Mouse (Mus musculus): ENCODE data around the gene Fbxl7. TPM values are rescaled to one million over a fixed set of nuclear protein-coding genes. Genes with fewer than 3 reads are reported as not detected.

The Fbxl7 gene
- total RNA-seq (2021) = 1 to 10 TPM; 6.6 to 6.7 TPM

DNA sequence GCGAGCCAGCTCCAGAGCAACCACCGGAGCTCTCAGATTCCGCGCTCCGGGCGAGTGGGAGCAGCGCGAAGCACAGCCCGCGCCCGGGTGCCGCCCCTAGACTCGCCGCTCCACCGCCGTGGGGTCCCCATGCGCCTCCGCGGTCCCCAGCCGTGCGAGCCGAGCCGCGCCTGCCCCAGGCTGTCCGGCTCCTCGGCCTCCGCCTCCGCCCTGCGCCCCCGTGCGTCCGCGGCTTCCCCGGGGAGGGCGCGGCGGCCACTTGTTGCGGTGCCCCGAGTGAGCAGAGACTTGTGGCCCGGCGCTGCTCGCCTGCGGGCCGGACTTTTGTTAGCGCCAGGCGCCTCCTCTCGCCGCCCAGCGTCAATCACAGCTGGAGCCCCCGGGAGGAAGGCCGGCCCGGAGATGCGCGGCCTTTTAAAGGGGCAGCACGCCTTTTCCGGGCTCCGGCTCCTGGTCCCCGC lies at the start of gene Fbxl7:
TSS of gene Fbxl7 (minus strand) at position 330 of the 461 bp plus-strand sequence.
- DNase-seq = peak; percentile 78
- intact Hi-C loops (cut with DNase I) = loop anchor here (10.0 kb wide), 1 partner anchor 250 kb away; no protein-coding TSS in a partner anchor

- no peak for DNase-seq
- intact Hi-C loops (cut with DNase I) = no loop called here
Observed at GRCm38 (mm10) chr15:26922026-26922425, 26.6 kb upstream of the Fbxl7 start.

DNA sequence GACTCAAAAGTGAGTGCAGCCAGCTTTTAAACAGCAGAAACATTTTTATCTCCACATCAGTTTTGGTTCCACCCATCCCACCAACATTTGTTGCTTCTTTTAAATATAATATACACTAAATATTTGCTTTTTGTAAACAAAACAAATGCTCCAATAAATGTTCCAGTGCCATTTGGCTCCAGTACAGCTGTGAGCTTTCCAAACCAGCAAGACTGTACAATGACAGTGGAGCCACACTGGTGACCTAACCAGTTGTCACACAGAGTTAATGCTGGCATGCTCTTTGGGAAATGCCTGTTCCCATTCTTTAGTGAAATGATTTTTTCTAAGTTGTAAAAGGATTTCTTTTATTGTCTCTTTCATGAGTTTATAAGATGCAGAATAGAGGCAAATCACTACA lies 18.0 kb upstream of the Fbxl7 start:
- no peak for DNase-seq
- intact Hi-C loops (cut with DNase I) = no loop called here

DNA sequence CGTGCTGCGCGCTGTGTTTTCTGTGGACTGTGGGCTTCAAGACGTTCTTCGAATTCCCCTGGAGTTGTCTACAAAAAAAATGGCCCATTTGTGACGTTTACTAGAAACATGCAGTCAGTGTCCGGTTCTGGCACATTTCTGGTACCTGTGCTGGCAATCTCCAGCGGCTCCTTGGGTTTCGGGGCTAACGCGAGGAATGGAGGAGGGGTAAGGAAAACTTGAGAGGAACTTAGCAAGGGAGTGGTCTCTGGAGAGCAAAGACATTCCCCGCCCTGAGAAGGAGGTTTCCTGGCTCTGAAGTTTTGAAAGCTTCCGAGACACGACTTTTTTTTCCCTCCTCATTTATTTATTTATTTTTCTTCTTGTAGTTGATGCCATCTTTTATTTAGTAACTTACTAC lies 381 bp upstream of the Fbxl7 start:
- no peak for DNase-seq
- intact Hi-C loops (cut with DNase I) = loop anchor here (10.0 kb wide), 1 partner anchor 251 kb away; no protein-coding TSS in a partner anchor

DNA sequence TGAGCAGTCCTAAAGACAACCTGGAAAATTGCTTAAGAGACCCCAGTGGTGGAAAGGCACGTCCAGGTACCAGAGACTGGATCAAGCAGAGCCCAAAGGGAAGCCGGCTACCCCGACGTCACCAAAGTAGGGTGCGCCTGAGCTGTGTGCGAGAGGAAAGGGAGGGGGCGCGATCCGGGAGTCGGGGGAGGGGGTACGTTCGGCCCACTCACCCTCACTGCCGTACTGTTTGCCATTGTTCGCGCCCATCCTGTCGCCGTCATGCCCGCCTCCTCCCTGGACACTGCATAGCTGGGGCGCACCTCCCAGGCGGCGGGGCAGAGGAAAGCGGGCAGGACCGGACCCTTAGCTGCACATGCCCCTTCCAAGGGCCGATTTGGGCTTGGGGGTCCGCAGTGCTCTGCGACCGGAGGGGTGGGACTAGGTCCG lies 565 bp downstream of the Fbxl7 start:
- intact Hi-C loops (cut with DNase I) = loop anchor here (10.0 kb wide), 1 partner anchor 250 kb away; no protein-coding TSS in a partner anchor
- peak; percentile 36 for DNase-seq

- intact Hi-C loops (cut with DNase I) = loop anchor here (10.0 kb wide), 1 partner anchor 249 kb away; no protein-coding TSS in a partner anchor
- DNase-seq = peak; percentile 10
Observed at GRCm38 (mm10) chr15:26894031-26894655, 1.2 kb downstream of the Fbxl7 start.

DNA sequence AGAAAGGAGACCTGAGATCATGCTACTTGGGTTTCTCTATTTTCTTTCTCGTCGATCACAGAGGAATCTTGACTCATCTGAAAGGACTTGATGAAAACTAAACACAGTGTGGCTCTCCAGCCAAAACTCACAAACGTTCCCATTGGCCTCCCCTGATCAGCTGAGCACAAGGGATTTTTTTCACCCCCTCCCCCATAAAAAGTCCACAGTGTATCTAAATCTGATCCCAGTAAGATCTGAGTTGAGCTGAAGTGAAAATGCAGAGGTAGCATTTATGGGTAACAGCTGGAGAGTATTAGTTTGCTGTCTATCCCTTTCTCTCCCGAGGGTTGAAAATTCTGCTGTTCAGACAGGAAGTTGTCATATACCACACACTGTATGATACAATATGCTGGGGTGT lies 2.2 kb downstream of the Fbxl7 start:
- intact Hi-C loops (cut with DNase I) = loop anchor here (10.0 kb wide), 1 partner anchor 248 kb away; no protein-coding TSS in a partner anchor
- no peak for DNase-seq

DNA sequence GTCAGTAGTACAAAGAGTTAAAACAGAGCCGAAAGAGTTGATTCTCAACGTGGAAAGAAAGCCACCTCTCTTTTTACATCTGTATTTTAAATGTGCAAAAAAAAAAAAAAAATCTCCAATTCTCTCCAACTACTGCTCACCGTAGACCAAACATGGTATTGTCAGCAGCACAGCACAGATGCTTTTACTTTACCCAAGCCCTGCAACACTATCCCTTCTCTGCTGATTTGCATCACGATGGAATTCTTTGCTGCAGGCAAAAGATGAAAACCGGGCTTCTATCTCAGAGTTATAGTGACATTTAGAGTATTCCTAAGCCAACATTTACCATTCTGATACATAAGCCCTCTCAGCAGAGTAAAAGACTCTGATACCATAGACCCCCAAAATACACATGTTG lies 5.4 kb downstream of the Fbxl7 start:
- DNase-seq = no peak
- intact Hi-C loops (cut with DNase I) = loop anchor here (10.0 kb wide), 1 partner anchor 245 kb away; no protein-coding TSS in a partner anchor

DNA sequence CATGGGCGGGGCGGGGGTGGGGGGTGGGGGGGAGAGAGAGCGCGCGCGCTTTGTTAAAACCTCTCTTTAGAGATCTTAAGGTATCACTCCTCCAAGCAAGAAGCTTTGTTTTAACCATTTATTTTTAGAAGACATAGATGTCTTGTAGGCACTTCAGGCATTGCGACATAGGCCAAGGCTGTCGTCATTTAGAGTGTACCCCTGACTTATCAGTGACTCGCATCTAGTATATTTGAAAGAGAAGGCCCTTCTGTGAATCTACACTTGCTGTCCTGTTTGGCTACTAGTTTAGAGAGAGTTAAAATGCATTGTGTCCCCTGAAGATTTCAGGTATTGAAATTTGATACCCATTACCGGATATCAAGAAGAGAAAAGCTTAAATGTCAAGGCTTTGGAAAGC lies 7.2 kb downstream of the Fbxl7 start:
- intact Hi-C loops (cut with DNase I) = no loop called here
- DNase-seq = no peak

DNA sequence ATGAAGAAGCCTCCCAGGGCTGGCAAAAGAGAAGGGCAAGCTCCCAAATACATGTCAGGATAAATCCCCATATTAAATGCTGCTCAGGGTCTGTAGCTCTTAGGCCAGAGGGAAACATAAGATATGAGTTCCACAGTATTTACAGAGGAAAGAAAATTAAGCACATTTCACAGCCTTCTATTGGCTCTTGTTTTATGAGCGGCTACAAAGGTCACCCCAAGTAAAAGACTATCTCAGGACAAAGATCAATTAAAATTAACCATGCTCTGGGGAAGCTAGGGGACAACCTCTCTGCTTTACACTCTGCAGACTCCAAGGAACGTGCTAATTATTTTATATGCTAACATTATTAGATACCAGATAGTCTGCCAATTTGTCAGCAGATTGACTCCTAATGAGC lies 9.4 kb downstream of the Fbxl7 start:
- DNase-seq = no peak
- intact Hi-C loops (cut with DNase I) = no loop called here

- DNase-seq = no peak
- intact Hi-C loops (cut with DNase I) = no loop called here
Observed at GRCm38 (mm10) chr15:26880212-26880956, 15.0 kb downstream of the Fbxl7 start.

- peak; percentile 69 for DNase-seq
- intact Hi-C loops (cut with DNase I) = no loop called here
Observed at GRCm38 (mm10) chr15:26875687-26876086, 19.7 kb downstream of the Fbxl7 start.

GRCm38 (mm10) chr15:26872234-26872633 lies 23.1 kb downstream of the Fbxl7 start:
- intact Hi-C loops (cut with DNase I) = no loop called here
- DNase-seq = no peak

GRCm38 (mm10) chr15:26869197-26869596 lies 26.2 kb downstream of the Fbxl7 start:
- DNase-seq = no peak
- intact Hi-C loops (cut with DNase I) = no loop called here

- intact Hi-C loops (cut with DNase I) = no loop called here
- no peak for DNase-seq
Observed at GRCm38 (mm10) chr15:26867521-26867920, 27.9 kb downstream of the Fbxl7 start.

- intact Hi-C loops (cut with DNase I) = no loop called here
- DNase-seq = no peak
Observed at GRCm38 (mm10) chr15:26862173-26862572, 33.2 kb downstream of the Fbxl7 start.

- intact Hi-C loops (cut with DNase I) = no loop called here
- DNase-seq = peak; percentile 34
Observed at GRCm38 (mm10) chr15:26849626-26850025, 45.8 kb downstream of the Fbxl7 start.

DNA sequence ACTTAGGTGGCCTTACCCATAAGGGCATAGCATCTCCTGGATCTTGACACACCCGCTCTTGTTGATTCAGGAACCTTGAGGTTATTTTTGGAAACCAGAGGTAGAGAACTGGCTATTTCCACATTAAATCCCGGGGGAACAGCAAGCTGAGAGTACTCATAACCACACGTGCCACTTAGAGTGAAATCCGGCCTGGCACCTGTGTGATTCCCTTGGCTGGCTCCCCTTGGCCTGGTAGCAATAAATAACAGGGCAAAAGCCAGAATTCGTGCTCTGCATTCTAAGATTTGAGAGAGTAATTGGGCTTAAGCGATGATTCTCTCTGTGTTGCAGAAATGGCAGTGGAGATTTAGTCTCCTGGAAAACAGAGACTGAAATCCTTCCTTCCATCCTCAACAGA lies 53.2 kb downstream of the Fbxl7 start:
- intact Hi-C loops (cut with DNase I) = no loop called here
- peak; percentile 11 for DNase-seq

DNA sequence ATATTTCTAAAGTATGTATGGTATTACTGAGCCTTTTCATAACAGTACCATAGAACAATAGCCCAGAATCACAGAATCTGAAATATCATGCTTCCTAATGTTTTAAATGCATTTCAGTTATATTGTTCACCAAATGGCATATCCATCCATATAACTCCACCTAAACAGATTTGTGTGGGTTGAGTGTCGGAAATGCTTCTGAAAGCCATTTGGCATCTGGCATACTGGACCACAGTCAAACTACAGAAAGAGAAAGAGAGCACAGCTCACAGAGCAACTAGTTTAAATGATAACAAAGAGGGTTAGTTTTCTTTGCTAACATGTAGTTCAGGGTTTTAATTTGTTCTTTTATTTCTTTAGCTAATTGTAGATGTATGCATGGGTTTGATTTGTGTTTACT lies 57.0 kb downstream of the Fbxl7 start:
- intact Hi-C loops (cut with DNase I) = no loop called here
- no peak for DNase-seq

DNA sequence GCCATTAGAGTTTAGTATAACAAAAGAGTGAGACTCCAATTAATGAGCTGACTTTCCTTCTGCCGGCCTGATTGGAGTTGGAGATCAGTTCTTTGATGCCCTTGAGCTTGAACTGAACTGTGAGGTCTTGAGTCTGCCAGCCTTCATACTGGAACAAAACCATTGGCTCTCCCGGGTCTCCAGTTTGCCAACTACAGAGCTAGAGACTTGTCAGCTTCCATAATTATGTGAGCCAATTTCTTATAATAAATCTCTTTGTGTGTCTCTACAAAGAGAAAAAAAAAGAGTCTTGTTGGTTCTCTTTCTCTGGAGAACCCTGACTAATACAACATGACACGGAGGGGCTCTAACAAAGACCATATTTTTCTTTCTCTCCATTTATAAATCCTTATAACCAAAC lies 58.2 kb downstream of the Fbxl7 start:
- intact Hi-C loops (cut with DNase I) = no loop called here
- DNase-seq = peak; percentile 12

DNA sequence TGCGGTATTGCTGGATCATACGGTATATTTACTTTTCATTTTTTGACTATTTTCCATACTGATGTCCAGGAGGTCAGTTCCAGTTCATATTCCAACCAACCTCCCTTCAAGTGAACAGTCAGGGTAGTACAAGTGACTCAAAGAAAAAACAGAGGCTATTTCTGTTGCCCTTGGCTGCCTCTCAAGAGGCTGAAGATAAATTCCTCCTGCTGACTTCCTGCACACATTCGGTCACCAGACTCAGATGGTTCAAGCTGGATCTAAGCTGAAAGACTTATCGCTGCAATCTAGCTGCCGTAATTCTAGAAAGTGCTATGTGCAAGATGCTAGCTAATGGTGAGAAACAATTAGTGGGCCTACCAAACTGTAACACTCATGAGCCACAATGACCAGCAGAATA lies 61.0 kb downstream of the Fbxl7 start:
- DNase-seq = no peak
- intact Hi-C loops (cut with DNase I) = no loop called here

DNA sequence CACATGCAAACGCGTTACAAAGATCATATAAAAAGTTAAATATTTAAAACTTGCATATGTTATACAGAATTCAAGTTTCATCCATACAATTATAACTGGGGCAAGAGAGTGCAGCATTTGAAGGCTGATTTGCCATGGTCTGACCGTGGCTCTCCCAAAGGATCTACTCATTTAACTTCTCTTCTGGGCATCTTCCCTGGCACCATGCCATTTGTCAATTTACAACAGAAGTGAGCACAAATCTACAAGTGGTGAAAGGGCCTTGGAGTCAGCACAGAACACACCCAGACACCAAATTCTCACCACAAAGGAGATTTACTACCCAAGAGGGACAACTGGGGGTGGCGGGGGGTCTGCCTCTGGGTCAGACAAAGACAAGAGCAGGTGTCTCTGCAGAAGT lies 64.2 kb downstream of the Fbxl7 start:
- DNase-seq = no peak
- intact Hi-C loops (cut with DNase I) = no loop called here

All from left cerebral cortex, postnatal 4 days (tissue).